Mouse (Mus musculus): ENCODE measurements at regions not wholly inside any gene's neighbourhood (a gene's known extent, or its start where the extent isn't known, plus 50 kb on each side); places are given as distances from the start of the nearest gene placed in this dataset.

GRCm38 (mm10) chr13:60237091-60237490, 59.9 kb upstream of the Gas1 start:
- H3K4me1 ChIP-seq (replicated peaks; ENCODE audit: control insufficient read depth, insufficient read depth, low read length): 0 out of 2 replicates have a peak, but pooled peaks cover under 1% of the 10 kb centered on the region
- ATAC-seq (ENCODE audit: low FRiP score) (no peak), DNase-seq (ENCODE audit: low spot score) (no peak)
- no peak overlapping the region for H3K4me3 ChIP-seq (replicated peaks; ENCODE audit: low read length)
- no peaks in the 10 kb centered on the region for H3K9me3 ChIP-seq (ENCODE audit: control insufficient read depth, low read length)
- H3K4me2 ChIP-seq (replicated peaks): no peak overlapping the region
- H3K27ac ChIP-seq: no peak overlapping the region
- 92% methylated on average over 3 of the region's 3 CpGs for WGBS
- H3K36me3 ChIP-seq (replicated peaks; ENCODE audit: control insufficient read depth, insufficient read depth): no peaks in the 10 kb centered on the region
- H3K9ac ChIP-seq: no peak overlapping the region
- no peaks in the 10 kb centered on the region for H3K27me3 ChIP-seq (ENCODE audit: control insufficient read depth, insufficient read depth, low read length)

- no peak overlapping the region for H3K4me3 ChIP-seq (replicated peaks; ENCODE audit: low read length)
- peaks cover 9% of the 10 kb centered on the region; the same call in 1 of the 2 replicates for H3K4me1 ChIP-seq (replicated peaks; ENCODE audit: control insufficient read depth, insufficient read depth, low read length)
- peak overlapping the region; percentile 40; the same call in 1 of the 2 replicates for H3K27ac ChIP-seq
- WGBS: 59% methylated on average over 8 of the region's 8 CpGs
- H3K36me3 ChIP-seq (replicated peaks; ENCODE audit: control insufficient read depth, insufficient read depth): no peaks in the 10 kb centered on the region
- H3K4me2 ChIP-seq (replicated peaks): no peak overlapping the region
- H3K27me3 ChIP-seq (ENCODE audit: control insufficient read depth, insufficient read depth, low read length): no peaks in the 10 kb centered on the region
- ATAC-seq (ENCODE audit: low FRiP score) (no peak), DNase-seq (ENCODE audit: low spot score) (no peak)
- no peaks in the 10 kb centered on the region for H3K9me3 ChIP-seq (ENCODE audit: control insufficient read depth, low read length)
- no peak overlapping the region for H3K9ac ChIP-seq
Observed at GRCm38 (mm10) chr13:60242447-60243109, 65.4 kb upstream of the Gas1 start.

- Histone ChIP-seq H3K9ac (no peak overlapping the region), H3K9me3 (ENCODE audit: control insufficient read depth, low read length) (no peaks in the 10 kb centered on the region), H3K27ac (0 out of 2 replicates have a peak overlapping the region, but pooled peaks have one; percentile 9), H3K4me1 (replicated peaks; ENCODE audit: control insufficient read depth, insufficient read depth, low read length) (peaks cover 9% of the 10 kb centered on the region; the same call in 1 of the 2 replicates), H3K27me3 (ENCODE audit: control insufficient read depth, insufficient read depth, low read length) (no peaks in the 10 kb centered on the region), H3K4me3 (replicated peaks; ENCODE audit: low read length) (no peak overlapping the region), H3K4me2 (replicated peaks) (no peak overlapping the region), H3K36me3 (replicated peaks; ENCODE audit: control insufficient read depth, insufficient read depth) (no peaks in the 10 kb centered on the region)
- WGBS: 41% methylated on average over 4 of the region's 4 CpGs
- ATAC-seq (ENCODE audit: low FRiP score) (no peak), DNase-seq (ENCODE audit: low spot score) (no peak)
Observed at GRCm38 (mm10) chr13:60243110-60243481, 65.9 kb upstream of the Gas1 start.

- Histone ChIP-seq H3K9me3 (ENCODE audit: control insufficient read depth, low read length) (no peaks in the 10 kb centered on the region), H3K27me3 (ENCODE audit: control insufficient read depth, insufficient read depth, low read length) (no peaks in the 10 kb centered on the region), H3K9ac (no peak overlapping the region), H3K4me3 (replicated peaks; ENCODE audit: low read length) (no peak overlapping the region), H3K4me1 (replicated peaks; ENCODE audit: control insufficient read depth, insufficient read depth, low read length) (no peaks in the 10 kb centered on the region), H3K36me3 (replicated peaks; ENCODE audit: control insufficient read depth, insufficient read depth) (no peaks in the 10 kb centered on the region), H3K27ac (no peak overlapping the region), H3K4me2 (replicated peaks) (no peak overlapping the region)
- WGBS: 72% methylated on average over 7 of the region's 7 CpGs
- DNase-seq (ENCODE audit: low spot score): no peak
- no peak for ATAC-seq (ENCODE audit: low FRiP score)
Observed at GRCm38 (mm10) chr13:60255162-60255561, 78.0 kb upstream of the Gas1 start.

GRCm38 (mm10) chr13:60255715-60256114, 78.5 kb upstream of the Gas1 start:
- 68% methylated on average over 7 of the region's 7 CpGs for WGBS
- Histone ChIP-seq H3K4me3 (replicated peaks; ENCODE audit: low read length) (no peak overlapping the region), H3K27ac (no peak overlapping the region), H3K27me3 (ENCODE audit: control insufficient read depth, insufficient read depth, low read length) (no peaks in the 10 kb centered on the region), H3K9ac (no peak overlapping the region), H3K9me3 (ENCODE audit: control insufficient read depth, low read length) (no peaks in the 10 kb centered on the region), H3K4me1 (replicated peaks; ENCODE audit: control insufficient read depth, insufficient read depth, low read length) (no peaks in the 10 kb centered on the region), H3K36me3 (replicated peaks; ENCODE audit: control insufficient read depth, insufficient read depth) (no peaks in the 10 kb centered on the region), H3K4me2 (replicated peaks) (no peak overlapping the region)
- DNase-seq (ENCODE audit: low spot score): no peak
- no peak for ATAC-seq (ENCODE audit: low FRiP score)

- no peak for ATAC-seq (ENCODE audit: low FRiP score)
- no peaks in the 10 kb centered on the region for H3K36me3 ChIP-seq (replicated peaks; ENCODE audit: control insufficient read depth, insufficient read depth)
- 80% methylated on average over 8 of the region's 8 CpGs for WGBS
- no peak overlapping the region for H3K4me3 ChIP-seq (replicated peaks; ENCODE audit: low read length)
- no peak for DNase-seq (ENCODE audit: low spot score)
- H3K27me3 ChIP-seq (ENCODE audit: control insufficient read depth, insufficient read depth, low read length): no peaks in the 10 kb centered on the region
- H3K9ac ChIP-seq: no peak overlapping the region
- no peak overlapping the region for H3K27ac ChIP-seq
- no peak overlapping the region for H3K4me2 ChIP-seq (replicated peaks)
- no peaks in the 10 kb centered on the region for H3K9me3 ChIP-seq (ENCODE audit: control insufficient read depth, low read length)
- H3K4me1 ChIP-seq (replicated peaks; ENCODE audit: control insufficient read depth, insufficient read depth, low read length): no peaks in the 10 kb centered on the region
Observed at GRCm38 (mm10) chr13:60256997-60257396, 79.8 kb upstream of the Gas1 start.

GRCm38 (mm10) chr13:60257878-60258277, 80.7 kb upstream of the Gas1 start:
- DNase-seq (ENCODE audit: low spot score): no peak
- no peak overlapping the region for H3K9ac ChIP-seq
- no peak for ATAC-seq (ENCODE audit: low FRiP score)
- no peak overlapping the region for H3K27ac ChIP-seq
- H3K27me3 ChIP-seq (ENCODE audit: control insufficient read depth, insufficient read depth, low read length): no peaks in the 10 kb centered on the region
- H3K4me3 ChIP-seq (replicated peaks; ENCODE audit: low read length): no peak overlapping the region
- no peaks in the 10 kb centered on the region for H3K4me1 ChIP-seq (replicated peaks; ENCODE audit: control insufficient read depth, insufficient read depth, low read length)
- H3K4me2 ChIP-seq (replicated peaks): no peak overlapping the region
- WGBS: 74% methylated on average over 3 of the region's 3 CpGs
- no peaks in the 10 kb centered on the region for H3K9me3 ChIP-seq (ENCODE audit: control insufficient read depth, low read length)
- H3K36me3 ChIP-seq (replicated peaks; ENCODE audit: control insufficient read depth, insufficient read depth): no peaks in the 10 kb centered on the region

- Histone ChIP-seq H3K27ac (no peak overlapping the region), H3K4me1 (replicated peaks; ENCODE audit: control insufficient read depth, insufficient read depth, low read length) (no peaks in the 10 kb centered on the region), H3K9me3 (ENCODE audit: control insufficient read depth, low read length) (no peaks in the 10 kb centered on the region), H3K4me2 (replicated peaks) (no peak overlapping the region), H3K27me3 (ENCODE audit: control insufficient read depth, insufficient read depth, low read length) (no peaks in the 10 kb centered on the region), H3K36me3 (replicated peaks; ENCODE audit: control insufficient read depth, insufficient read depth) (no peaks in the 10 kb centered on the region), H3K4me3 (replicated peaks; ENCODE audit: low read length) (no peak overlapping the region), H3K9ac (no peak overlapping the region)
- WGBS: 85% methylated on average over 11 of the region's 11 CpGs
- DNase-seq (ENCODE audit: low spot score) (no peak), ATAC-seq (ENCODE audit: low FRiP score) (no peak)
Observed at GRCm38 (mm10) chr13:60262449-60263028, 85.4 kb upstream of the Gas1 start.

GRCm38 (mm10) chr13:60264504-60264903, 87.3 kb upstream of the Gas1 start:
- Histone ChIP-seq H3K9ac (no peak overlapping the region), H3K27me3 (ENCODE audit: control insufficient read depth, insufficient read depth, low read length) (no peaks in the 10 kb centered on the region), H3K36me3 (replicated peaks; ENCODE audit: control insufficient read depth, insufficient read depth) (no peaks in the 10 kb centered on the region), H3K27ac (no peak overlapping the region), H3K4me2 (replicated peaks) (no peak overlapping the region), H3K4me3 (replicated peaks; ENCODE audit: low read length) (no peak overlapping the region), H3K4me1 (replicated peaks; ENCODE audit: control insufficient read depth, insufficient read depth, low read length) (no peaks in the 10 kb centered on the region; the same call in 1 of the 2 replicates), H3K9me3 (ENCODE audit: control insufficient read depth, low read length) (no peaks in the 10 kb centered on the region)
- DNase-seq (ENCODE audit: low spot score) (no peak), ATAC-seq (ENCODE audit: low FRiP score) (no peak)
- 92% methylated on average over 4 of the region's 4 CpGs for WGBS
